Mouse (Mus musculus): Measurements from ENCODE around the gene Ces4a. TPM values are rescaled to one million over a fixed set of nuclear protein-coding genes. Genes with fewer than 3 reads are reported as not detected.
"Not testable (repeated sequence)": the region's sequence is repeated elsewhere in the genome, so short reads cannot be mapped to it uniquely, and the experiment has no call there.

Gene Ces4a
- total RNA-seq, 2 experiments from 2014 or later, result not detected

DNA sequence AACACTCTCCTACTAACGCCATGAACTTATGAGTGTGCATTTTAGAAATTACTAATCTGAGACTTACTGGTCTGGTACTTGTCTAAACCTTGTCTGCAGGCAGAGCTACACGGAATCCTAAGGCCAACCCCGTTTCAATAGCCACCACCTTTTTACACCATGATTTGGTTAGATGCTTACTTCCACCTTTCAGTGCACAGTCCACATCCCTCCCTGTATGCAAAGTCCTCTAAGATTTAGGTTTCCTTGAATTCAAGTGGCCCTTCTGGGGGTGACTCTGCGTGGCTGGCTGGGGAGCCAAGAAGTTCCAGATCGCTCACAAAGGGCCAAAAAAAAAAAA, 38.4 kb downstream of the Ces4a start:
- no peak for DNase-seq

DNA sequence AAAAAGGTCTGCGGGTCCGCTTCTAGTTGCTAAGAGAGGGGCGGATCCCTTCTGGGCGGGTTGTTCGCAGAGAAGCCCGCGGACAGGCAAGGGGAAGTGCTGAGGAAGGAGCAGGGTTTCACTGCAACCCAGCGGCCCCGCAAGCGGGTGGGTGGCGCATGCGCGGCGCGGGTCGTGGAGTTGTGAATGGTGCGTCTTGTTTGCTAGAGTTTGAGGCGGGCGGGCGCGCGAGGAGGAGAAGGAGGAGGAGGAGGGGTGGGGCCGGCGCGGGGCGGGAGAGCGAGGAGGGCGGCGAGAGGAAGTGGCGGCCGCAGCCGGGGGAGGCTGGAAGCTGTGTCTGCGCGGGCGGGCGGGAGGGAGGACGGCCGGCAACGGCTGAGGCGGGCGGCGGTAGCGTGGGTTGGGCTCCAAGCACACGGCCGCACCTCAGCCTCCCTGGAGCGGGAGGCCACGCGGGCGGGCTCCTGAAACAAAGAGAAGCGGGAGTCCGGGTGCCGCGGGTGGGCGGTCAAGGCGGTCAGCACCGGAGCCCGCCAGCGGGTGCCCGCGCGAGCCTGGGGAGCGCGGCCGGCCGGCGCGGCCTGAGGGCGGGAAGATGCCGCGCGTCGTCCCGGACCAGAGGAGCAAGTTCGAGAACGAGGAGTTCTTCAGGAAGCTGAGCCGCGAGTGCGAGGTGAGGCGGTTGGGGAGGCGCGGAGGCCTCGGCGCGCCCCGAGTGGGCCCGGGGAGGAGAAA, 38.9 kb downstream of the Ces4a start, which contains the start of gene Cbfb:
Gene Cbfb, plus strand, starts transcription at position 294 of the 735 bp plus-strand sequence.
- DNase-seq, result peak; percentile 95 to 98

DNA sequence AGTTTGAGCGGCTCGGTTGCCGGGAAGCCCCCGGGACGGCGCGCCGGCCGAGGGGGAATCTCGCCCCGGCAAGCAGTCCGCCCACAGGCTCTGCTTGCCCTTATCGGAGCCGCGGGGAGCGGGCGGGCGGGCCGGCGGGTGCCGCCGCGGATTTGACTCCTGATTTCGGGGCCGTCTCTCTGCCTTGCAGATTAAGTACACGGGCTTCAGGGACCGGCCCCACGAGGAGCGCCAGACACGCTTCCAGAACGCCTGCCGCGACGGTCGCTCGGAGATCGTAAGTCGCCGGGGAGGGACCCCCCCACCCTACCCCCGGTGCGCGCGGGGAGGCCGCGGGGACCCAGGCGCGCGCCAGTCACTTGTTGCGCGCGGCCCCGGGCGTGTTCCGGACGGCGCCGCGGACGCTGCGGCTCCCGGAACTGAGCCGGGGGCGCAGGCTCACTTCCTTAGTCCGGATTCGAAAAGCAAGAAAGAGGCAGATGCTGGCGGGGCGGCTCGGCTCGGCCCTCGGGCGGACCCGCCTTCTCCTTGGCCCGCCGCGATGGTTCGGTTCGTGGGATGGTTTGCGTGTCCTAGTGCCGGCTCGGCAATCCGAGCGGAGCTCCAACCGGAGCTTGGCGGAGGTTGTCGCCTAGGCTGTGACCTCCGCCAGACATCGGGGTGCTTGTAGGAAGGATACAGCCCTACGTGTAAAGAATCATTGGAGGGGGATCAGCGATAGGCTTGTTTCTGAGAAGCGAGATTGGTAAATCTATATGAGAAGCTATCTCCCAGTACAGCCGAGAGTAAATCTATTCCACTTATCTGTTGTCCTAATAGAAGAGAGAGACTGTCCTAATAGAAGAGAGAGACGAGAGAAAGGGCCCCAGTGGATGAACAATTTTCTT, 39.8 kb downstream of the Ces4a start:
- DNase-seq, result peak; percentile 78 to 81

- DNase-seq, result no peak
Observed at GRCm38 (mm10) chr8:105172003-105172362, 40.4 kb downstream of the Ces4a start.

GRCm38 (mm10) chr8:105175287-105175686, 43.7 kb downstream of the Ces4a start:
- DNase-seq, result not testable (repeated sequence)

- no peak for DNase-seq
Observed at GRCm38 (mm10) chr8:105178211-105178800, 46.7 kb downstream of the Ces4a start.

DNA sequence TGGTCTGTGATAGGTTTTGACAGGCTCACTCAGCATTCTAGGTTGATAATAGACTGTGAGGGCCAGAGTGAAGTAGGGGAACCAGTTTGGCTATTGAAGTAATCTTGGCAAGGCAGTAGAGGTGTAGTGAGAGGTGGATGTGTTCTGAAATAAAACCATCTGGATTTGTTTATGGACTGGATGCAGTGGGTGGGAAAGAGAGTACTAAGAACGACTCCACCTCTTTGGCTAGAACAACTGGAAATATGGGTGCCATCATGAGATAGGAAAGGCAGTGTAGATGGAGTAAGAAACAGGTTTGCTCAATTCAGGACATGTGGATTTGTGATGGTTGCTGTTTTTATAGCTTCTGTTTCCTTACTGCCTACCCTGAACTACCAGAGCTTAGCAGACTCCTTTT, 50.6 kb downstream of the Ces4a start:
- no peak for DNase-seq

- DNase-seq, result no peak
Observed at GRCm38 (mm10) chr8:105186467-105187005, 54.9 kb downstream of the Ces4a start.

DNA sequence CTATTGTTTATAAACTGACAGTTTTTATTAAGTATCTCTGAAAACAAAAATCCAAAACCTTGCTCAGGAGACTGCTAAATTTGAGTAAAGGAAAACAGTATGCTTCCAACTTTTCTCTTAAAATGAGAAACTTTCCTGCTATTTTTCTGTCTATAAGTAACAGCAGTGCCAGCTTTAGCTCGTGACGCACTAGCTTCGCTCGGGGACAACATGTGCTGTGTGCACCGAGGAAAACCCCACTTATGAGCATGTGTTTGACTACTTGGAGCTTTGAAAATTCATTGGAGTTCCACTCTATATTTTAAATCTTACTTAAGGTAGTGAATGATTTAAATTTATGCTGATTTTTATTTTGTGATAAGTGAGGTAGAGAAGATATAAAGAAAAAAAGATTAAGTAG, 60.6 kb downstream of the Ces4a start:
- DNase-seq, result no peak

Other genes starting within 250 kb of the Ces4a start
- gene Ces2e, start 205.5 kb upstream of the Ces4a start, total RNA-seq (2021), result 1 to 10 TPM; 1.6 to 2.2 TPM
- not detected for gene Ces2f, start 184.4 kb upstream of the Ces4a start, total RNA-seq (2021)
- gene Ces2g, start 170.1 kb upstream of the Ces4a start, total RNA-seq (2021), result 1 to 10 TPM; 3.2 to 5.0 TPM
- not detected for gene Ces2h, start 130.9 kb upstream of the Ces4a start, total RNA-seq (2021)
- not detected for gene Ces3a, start 83.2 kb upstream of the Ces4a start, total RNA-seq (2021)
- not detected for gene Ces3b, start 48.0 kb upstream of the Ces4a start, total RNA-seq (2021)
- gene Cbfb, start 38.9 kb downstream of the Ces4a start, total RNA-seq (2021), result 10 to 100 TPM; 19.6 to 21.7 TPM
- 10 to 100 TPM; 18.1 to 19.4 TPM for gene D230025D16Rik, start 93.3 kb downstream of the Ces4a start, total RNA-seq (2021)
- 1 to 10 TPM; 3.3 TPM for gene B3gnt9, start 123.4 kb downstream of the Ces4a start, total RNA-seq (2021)
- gene Tradd, start 132.8 kb downstream of the Ces4a start, total RNA-seq (2021), result 1 to 10 TPM; 4.9 to 5.8 TPM
- 1 to 10 TPM; 2.9 to 3.0 TPM for gene Fbxl8, start 132.8 kb downstream of the Ces4a start, total RNA-seq (2021)
- gene Hsf4, start 138.0 kb downstream of the Ces4a start, total RNA-seq (2021), result 1 to 10 TPM; 4.6 to 4.7 TPM
- 10 to 100 TPM; 22.1 to 25.7 TPM for gene Nol3, start 144.3 kb downstream of the Ces4a start, total RNA-seq (2021)
- gene 4931428F04Rik, start 158.1 kb downstream of the Ces4a start, total RNA-seq (2021), result 1 to 10 TPM; 1.1 to 1.6 TPM
- gene Exoc3l, start 164.3 kb downstream of the Ces4a start, total RNA-seq (2021), result 1 to 10 TPM; 2.9 to 3.0 TPM
- 10 to 100 TPM; 21.6 TPM for gene E2f4, start 165.9 kb downstream of the Ces4a start, total RNA-seq (2021)
- gene Elmo3, start 173.8 kb downstream of the Ces4a start, total RNA-seq (2021), result 1 to 10 TPM in 1 of 2 experiments, under 1 TPM in 1; 0.60 to 1.6 TPM
- gene Lrrc29, start 194.5 kb downstream of the Ces4a start, total RNA-seq (2021), result under 1 TPM; 0.59 to 0.60 TPM
- gene Tmem208, start 194.6 kb downstream of the Ces4a start, total RNA-seq (2021), result 10 to 100 TPM; 24.3 to 26.6 TPM
- 1 to 10 TPM; 4.5 to 5.2 TPM for gene Fhod1, start 216.2 kb downstream of the Ces4a start, total RNA-seq (2021)
- gene Slc9a5, start 217.0 kb downstream of the Ces4a start, total RNA-seq (2021), result under 1 TPM; 0.37 to 0.39 TPM
- not detected for gene Plekhg4, start 241.5 kb downstream of the Ces4a start, total RNA-seq (2021)